Mouse (Mus musculus) heart, postnatal 14 days (tissue): ENCODE measurements at regions not wholly inside any gene's neighbourhood (a gene's known extent, or its start where the extent isn't known, plus 50 kb on each side); places are given as distances from the start of the nearest gene placed in this dataset.

Experiments
- DNase-seq, 2 experiments: peaks; one replicate each; pipeline ENCODE4 v3.0.0; 2021 to 2022
- intact Hi-C: fragments of 180-260 bp; cut with DNase I; formaldehyde crosslinking; loops from one replicate; pipeline ENCODE4 v1.15.1; 2025

DNA sequence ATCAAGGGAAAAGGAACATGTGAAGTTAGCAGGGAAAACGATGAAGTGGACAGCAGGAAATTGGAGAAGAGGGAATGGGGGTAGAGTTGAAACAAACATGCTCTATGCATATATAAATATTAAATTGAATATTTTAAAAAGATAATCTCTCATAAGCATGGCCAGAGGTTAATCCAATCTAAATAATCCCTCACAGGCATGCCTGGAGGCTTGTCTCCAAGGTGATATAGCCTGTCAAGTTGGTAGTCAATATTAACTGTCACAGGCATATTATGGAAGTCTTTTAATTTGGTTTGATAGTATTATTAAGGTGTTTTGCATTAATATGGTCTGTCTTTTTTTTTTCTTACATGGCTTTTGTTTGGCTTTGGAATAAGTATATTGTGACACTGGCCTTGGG is 396.1 kb upstream of the Smarca2 start:
- intact Hi-C loops: no loop called here
- DNase-seq: no peak

DNA sequence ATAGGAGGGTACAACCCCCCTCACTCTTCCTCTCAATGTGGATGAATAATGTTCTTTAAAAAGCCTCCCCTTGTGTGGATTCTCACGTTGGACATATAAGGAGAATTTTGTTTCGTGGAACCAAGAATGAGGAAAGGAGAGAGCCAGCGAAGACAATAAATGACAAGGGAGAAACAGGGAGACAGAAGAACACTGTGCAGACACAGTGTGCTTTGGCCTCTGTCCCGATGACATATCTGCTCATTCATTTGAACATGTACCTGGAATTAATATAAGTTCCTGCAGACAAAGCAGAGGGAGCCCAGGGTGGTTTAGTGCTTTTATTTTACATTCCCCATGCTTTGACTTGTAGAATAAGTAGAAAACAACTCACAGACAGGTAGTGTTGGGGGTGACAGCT is 370.3 kb upstream of the Smarca2 start:
- intact Hi-C loops: no loop called here
- DNase-seq: no peak

DNA sequence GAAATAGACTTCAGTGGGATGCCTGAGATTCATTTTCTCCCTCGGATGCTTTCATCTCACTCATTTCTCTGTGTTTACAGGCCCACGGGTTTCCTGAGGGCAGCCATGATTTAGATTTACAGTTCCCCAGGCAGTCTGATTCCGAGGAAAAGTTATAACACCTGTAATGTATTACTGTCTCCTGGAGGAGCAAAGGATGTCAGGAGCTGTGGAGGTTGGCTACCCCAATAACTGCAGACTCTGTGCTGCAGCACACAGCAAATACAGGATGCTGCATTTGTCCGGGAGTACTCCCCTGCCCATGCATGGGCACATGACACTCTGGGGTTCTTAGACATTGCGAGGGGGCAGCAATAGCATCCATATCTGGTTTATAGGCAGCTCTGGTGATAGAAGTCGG is 360.8 kb upstream of the Smarca2 start:
- intact Hi-C loops: no loop called here
- no peak for DNase-seq

DNA sequence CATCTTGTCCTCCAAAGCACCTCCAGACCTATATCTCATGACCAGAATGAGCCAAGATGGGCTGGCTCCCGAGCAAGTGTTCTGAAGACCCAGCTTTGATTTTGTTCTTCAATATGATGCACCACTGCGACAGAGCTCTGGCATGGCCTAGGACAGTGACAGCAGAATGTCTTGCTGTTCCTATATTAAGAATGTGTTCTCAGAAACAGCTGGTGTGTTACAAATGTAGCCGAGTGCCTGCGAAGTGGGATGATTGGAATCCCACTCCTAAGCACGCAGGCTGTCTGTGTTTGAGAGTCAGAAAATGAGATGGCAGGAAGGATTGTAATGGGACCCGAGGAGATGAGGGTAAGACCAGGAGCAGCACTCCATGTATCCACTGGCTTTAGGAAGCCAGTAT is 355.1 kb upstream of the Smarca2 start:
- no peak for DNase-seq

DNA sequence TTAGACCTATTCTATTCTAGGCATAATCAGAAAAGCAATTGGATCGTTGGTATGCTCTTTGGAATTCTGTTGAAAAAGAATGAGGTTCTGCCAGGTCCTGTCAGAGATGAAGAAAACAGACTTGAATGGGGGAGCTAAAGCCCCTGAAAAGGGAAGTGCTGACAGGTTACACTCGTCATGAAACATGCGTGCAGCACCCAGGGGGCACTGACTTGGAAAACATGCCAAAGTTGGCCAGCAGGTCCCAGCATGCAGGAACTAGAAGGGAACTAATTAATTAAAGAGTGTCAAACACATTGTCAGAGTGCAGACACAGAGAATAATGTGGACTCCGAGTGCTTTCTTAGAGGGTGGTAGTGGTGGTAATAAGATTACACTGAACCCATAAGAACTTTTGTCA is 346.2 kb upstream of the Smarca2 start:
- DNase-seq: no peak

More for the DNA sequence above, 355.1 kb upstream of the Smarca2 start:
- intact Hi-C loops: no loop called here

DNA sequence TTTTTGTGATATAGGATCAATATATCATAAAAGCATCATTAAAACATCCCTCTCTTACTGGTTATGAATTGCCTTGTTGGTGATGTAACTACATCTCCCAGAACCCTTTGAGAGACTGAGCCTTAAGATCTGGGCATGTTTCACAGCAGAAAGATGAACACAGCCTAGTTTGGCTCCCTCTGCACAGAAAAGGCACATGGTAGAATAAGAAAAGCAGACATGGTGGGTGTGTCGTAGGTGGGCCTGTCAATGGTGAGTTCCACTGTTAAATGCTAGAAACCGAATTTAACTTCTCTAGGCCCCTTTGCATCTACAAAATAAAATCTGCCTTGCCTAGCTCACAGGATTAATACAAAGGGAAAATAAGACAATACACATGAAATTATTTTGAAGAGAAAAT is 343.3 kb upstream of the Smarca2 start:
- no peak for DNase-seq
- intact Hi-C loops: no loop called here

More for the DNA sequence above, 346.2 kb upstream of the Smarca2 start:
- intact Hi-C loops: no loop called here

DNA sequence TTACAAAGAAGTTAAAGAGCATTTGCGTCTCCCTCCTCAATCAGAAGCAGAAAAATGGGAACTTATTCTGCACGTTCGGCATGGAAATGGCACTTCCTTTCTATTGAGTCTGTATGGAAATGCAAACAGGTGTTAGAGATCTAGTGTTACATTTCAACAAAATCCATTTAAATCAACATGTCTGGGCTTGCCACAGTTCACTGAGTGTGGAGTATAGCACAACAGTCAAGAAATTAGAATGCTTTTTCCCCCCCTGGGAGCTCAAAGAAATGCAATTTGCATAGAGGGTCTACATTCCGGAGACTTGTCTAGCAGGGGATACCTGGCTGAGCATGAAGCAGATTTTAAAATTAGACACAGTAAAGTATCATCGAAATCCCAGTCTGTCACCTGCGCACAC is 308.5 kb upstream of the Smarca2 start:
- intact Hi-C loops: no loop called here
- no peak for DNase-seq

DNA sequence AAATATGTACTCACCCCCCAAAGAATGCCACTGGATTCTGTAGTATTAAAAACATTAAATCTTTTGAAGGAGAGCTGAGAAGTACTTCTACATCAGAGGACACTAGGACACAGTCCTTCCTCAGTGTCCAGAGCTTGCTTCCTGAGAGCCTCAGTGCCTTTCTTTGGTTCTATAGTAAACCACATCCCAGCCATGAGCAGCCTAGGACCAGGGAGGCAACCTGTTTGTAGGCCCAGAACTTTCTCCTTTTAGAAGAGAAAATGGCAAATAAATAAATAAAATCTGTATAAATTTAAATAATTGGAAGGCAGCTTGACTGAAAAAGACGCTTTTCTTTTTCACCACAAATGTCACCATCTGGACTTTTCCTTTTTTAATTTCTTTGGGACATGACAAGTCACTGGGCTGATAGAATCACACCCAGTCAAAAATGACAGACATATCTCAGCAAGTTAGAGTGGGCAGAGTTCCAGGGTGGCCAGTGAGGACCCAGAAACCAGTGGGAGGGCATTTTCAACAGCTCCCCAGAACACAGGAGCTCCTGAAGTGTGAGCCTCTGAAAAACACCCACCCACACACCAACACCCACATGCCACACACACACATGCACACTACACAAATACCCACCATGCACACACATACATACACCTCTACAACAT is 296.2 kb upstream of the Smarca2 start:
- intact Hi-C loops: no loop called here

DNA sequence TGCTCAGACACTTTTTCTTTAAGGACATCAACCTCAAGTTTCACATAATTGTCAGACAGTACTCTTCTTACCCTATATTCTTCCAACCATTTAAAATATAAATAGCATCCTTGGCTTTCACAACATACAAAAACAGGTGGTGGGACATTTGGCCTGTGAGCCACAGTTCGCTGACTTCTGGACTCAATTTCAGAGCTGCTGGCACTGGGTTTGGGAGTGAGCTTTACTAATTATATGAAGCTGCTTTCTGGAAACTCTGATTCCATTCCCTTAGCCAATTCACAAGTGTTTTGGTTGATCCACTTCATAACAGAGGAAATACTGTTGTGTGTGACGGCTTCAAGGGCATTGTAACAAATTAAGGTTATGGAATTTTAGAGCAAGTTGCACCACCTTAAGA is 285.9 kb upstream of the Smarca2 start:
- intact Hi-C loops: no loop called here
- no peak for DNase-seq

More for the DNA sequence above, 296.2 kb upstream of the Smarca2 start:
- DNase-seq: no peak

DNA sequence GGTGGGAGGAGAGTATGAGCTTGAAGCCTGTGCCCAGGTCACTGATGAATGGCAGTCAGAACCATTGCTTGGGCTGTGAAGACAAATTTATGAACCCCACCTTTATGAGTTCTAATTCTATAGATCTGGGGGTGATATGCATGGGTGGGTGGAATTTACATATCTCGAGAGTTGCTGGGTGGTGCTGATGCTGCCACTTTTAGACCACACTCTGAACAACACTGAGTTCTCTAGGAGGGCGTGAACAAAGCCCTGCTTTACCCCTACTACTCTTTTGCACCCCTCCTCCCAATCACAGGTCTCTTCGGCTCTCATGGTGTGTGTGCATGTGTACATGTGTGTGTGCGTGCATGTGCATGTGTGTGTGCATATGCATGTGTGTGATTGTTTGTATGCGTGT is 281.2 kb upstream of the Smarca2 start:
- DNase-seq: no peak
- intact Hi-C loops: no loop called here

DNA sequence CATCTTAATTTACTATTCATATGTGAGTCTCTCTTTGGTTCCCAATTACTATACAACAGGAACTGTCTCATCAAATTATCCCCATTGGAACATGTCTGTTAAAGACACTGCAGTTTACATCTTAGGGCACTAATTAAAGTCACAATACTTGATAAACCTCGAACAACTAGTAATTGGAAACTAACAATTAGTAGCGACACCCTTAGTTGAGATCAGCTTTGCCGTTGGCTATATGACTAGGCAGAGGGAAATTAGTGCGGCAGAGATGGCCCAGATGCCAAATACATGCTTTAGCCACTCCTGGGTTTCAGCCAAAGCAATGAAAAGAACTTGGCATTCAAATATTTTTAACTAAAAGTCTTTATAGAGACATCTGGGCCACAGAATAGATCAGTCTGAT is 265.7 kb upstream of the Smarca2 start:
- intact Hi-C loops: no loop called here
- no peak for DNase-seq

DNA sequence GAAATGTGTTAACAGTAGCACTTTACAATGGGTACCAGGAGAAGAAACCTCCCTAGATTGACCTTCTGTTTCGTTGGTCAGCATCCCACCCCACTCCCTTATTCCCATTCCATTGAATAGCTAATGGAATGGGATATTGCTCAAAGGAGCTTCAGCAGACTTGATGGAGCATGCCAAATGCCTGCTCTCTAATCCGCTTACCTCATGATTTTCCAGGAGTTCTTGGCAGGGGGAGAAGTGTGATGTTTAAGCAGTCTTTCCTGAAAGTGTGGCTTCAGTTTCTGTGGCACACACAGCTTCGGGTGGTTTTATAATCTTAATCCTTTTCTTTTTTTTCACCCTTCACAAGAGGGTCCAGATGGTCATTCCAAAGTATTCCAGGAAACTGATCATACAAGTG is 264.7 kb upstream of the Smarca2 start:
- intact Hi-C loops: no loop called here

DNA sequence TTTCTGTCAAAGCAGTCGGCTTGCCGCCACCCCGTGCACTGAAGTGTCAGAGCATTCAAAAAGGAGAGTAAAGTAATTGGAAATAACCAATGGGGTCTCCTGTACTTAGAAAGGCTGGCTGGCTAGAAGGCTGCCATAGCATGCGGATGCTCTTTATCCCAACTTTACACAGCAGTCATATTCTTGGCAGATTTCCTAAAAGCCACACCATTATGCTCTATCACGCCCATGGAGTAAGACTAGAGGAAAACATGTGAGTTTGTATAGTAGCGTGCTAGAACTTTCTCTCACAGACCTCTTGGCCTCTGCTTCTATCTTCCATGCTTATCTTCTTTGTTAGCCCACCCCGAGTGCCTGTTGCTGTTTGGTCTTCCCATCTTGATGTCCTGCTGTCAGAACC is 249.8 kb upstream of the Smarca2 start:
- DNase-seq: no peak
- intact Hi-C loops: no loop called here

More for the DNA sequence above, 264.7 kb upstream of the Smarca2 start:
- no peak for DNase-seq

DNA sequence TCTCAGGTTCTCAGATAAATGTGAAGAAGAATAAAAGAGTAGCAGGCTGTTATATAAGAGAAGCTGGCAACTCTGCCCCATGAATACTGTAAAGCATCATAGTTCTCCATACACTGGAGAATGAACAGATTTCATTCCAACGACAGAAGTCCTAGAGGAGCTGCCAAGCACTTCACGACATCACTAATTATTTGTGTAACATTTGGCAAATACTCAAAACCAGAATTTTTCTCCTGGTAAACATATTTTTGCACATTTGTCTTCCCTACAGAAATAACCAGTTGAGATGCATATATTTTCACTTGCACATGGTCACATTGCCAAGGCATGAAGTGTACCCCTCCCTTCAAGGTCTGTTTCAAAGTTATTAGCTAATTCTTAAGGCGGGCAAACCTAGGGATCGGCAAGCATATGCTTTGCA is 220.9 kb upstream of the Smarca2 start:
- intact Hi-C loops: no loop called here
- DNase-seq: no peak

DNA sequence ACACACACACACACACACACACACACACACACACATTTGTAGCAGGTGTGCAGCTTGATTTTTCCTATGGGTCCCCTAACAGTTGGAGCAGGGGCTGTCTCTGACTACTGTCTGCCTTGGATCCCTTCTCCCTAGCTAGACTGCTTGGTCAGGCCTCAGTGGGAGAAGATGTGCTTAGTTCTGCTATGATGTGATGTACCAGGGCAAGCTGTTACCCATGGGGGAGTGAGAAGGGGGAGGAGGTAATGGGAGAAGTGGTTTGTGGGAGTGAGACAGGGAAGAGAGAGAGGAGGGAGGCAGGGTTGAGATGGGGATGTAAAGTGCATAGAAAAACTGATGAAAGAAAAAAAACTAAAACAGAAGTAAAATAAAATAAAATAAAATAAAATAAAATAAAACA is 218.8 kb upstream of the Smarca2 start:
- DNase-seq: no peak
- intact Hi-C loops: no loop called here

DNA sequence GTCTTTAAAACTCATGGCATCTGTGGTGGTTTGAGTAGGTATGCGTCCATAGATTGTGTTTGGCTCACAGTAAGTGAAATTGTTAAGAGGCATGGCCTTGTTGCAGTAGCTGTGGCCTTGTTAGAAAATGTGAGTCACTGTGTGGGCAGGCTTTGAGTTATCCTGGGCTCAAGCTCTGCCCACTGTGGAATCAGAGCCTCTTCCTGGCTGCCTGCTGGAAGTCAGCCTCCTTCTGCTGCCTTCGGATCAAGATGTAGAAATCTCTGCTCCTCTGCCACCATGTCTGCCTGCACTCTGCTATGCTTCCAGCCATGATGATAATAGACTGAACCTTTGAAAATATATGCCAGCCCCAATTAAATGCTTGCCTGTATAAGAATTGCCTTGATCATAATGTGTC is 192.2 kb upstream of the Smarca2 start:
- DNase-seq: no peak
- intact Hi-C loops: no loop called here

DNA sequence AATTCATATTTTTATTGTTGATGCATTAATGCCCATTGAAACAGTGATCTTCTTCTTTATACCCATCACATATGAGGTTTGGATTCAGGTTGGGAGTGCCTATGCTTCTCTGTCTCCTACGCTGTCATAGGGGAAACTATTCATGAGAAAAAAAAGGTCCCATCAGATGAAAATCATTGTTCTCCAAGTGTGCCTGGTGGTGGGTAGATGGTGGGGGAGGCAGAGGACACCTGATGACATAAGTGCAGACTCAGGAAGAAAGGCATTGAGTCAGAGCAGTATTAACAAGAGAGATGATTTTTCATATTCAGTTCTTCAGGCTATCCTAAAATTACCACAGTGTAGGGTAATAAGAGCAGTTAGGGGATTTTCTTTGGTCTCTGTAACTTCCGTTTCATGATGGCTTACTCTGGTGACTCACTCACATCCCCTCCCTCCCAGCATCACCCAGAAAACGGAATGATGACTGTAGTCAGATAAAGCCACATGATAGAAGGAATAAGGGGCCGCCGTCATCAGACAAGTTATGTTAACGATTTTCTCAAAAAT is 190.3 kb upstream of the Smarca2 start:
- no peak for DNase-seq
- intact Hi-C loops: no loop called here

DNA sequence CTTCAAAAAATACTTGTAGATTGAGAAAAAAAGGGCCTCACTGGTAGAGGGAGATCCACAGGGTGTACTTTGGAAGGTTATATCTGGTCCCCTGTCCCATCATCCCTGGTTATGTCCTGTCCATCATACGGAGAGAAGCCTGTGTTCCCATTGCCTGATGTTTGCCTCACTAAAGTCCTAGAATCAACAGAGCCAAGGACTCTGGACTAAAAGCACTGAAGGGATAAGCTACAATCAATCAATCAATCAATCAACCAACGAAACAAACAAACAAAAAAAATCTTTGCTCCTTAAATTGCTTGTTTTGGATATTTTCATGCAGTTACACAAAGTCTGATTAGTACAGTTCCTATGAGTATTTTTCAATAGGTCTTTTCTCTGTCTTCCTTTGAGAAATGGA is 185.1 kb upstream of the Smarca2 start:
- no peak for DNase-seq
- intact Hi-C loops: no loop called here

DNA sequence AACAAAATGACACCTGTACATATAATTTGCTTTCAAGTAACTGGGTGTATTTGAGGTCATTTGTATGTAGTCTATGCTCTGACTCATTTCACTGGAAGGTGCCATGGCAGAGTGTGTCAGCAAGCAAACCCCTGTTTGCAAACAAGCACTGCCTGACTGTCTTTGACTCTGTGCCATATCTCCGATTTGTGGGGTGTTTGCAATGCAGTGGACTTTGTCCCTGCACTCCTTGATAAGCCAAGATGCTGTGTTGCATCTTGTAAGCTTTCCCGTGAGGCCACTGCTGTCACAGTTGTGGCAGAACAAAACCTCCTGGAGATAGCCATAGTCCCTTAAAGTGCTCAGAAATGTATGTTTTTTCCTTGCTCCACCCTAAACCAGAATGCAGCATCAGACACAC is 165.7 kb upstream of the Smarca2 start:
- intact Hi-C loops: no loop called here
- DNase-seq: no peak

DNA sequence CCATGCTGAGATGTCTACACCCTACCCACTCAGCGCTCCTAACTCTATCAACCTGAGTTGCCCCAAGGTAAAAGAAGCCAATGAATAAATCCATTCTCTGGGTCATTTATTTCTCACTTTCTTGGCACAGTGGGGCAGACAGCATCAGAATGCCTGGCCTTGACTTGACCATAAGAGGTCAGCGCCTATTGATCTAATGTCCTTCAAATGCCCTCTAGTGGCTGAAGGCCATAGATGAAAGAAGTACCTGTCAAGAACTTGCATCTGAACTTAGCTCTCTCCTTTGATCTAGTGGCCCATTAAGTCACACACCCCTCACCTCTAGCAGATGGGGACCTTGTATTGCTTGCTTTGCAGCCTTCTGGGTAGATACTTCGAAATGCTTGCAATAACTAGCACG is 159.5 kb upstream of the Smarca2 start:
- DNase-seq: no peak
- intact Hi-C loops: no loop called here

DNA sequence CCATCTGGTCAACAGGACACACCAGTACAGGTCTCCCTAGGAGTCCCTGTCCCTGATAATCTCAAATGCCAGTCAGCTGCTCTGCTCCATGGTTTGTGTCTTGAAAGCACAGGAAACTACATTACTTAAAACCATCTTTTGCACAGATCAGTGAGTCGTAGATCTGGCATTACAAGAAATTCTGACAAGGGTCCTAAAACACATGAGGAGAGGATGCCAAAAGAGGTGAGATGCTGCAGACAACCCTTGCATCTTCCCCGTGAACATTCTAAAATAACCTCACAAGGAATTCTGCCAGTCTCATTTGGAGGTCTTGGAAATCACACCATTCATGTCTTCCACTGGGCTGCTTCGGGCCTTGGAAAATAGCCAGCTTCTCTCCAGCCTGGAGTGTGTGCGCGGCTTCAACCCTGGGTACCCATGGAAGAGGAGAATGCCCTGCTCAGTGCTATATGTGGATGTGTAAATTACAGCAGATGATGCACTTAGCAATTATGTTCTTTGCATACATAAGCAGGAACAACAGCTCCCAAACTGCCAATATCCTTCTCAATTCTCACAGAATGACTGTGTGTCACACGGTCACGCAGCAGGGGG is 157.3 kb upstream of the Smarca2 start:
- intact Hi-C loops: no loop called here
- DNase-seq: no peak

DNA sequence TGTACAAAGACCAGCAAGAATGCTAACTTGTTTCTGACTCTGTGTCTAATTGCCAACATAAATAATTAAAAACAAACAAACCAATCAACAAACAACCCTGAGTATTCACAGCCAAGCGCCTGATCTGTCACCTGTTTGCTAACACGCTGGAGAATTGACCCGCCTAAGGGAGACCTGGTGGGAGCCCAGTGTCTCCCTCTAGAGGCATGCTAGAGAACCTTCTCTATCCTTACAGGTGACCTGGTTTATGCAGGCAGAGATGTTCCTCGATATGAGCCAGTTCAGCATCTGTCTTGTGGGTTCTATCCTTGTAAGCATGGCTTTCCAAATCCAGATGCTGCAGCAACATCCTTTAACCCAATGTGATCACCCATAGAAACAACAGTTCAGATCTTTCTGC is 143.1 kb upstream of the Smarca2 start:
- intact Hi-C loops: no loop called here
- DNase-seq: no peak
